Mouse (Mus musculus): ENCODE results near the gene Rnft2.

DNA sequence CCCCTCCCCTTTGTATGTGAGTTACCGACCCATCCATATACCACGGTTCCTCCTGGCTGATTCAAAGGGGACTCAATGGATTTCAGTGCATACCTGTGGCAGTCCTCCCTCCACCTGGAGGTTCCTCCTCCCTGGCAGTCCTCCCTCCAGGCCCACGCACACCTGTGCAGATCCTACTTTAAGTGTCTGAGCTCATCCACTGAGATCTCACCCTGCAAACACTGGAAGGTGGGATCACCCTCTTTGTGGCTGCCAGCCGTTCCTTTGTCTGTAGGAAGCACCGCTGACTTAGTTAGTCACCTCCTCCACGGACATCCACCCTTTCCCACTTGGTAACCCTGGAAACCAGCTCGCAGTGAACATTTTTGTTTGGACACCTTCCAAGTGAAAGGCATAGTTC, 67.3 kb downstream of the Rnft2 start:
- TF ChIP-seq CTCF (IDR thresholded peaks at IDR 0.05; ENCODE audit: borderline replicate concordance, control insufficient read depth, extremely low read depth, insufficient read depth, low read length, poor library complexity) (no peak), POLR2A (IDR thresholded peaks at IDR 0.05; ENCODE audit: control insufficient read depth, extremely low read depth, insufficient read depth, low read length, poor library complexity) (no peak)
